Mouse (Mus musculus): ENCODE measurements around the gene Gm3839. TPM values are rescaled to one million over a fixed set of nuclear protein-coding genes. Genes with fewer than 3 reads are reported as not detected.

Gene Gm3839
- total and polyA plus RNA-seq, 3 experiments, result 0.67 to 1.4 (median 0.82) TPM

DNA sequence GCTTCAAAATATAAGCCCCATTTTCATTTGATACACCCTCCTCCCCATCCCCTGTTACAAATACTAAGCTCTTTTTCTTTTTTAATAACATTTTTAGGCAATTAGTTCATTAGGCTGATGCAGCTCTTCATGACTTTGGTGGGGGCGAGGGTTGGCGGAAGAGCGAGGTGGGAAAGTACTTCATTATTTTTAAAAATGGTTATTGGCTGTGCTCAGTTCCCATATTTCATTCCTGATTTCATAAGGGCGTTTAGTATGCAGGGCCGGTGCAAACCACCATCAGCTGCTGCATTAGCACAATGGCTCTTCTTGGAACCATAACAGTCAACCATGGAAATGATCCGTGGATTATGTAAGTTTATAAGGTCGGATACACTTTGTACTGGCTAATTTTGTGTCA is 124.4 kb downstream of the Gm3839 start:
- dilution Hi-C loops (cut with MboI; ENCODE audit: extremely low pct_ligation_motif_present, extremely low pct_unique_long_range_greater_than_20kb, low sequenced_read_pairs), result no loop called here
- DNase-seq (ENCODE audit: extremely low read depth), result no peak
- no peak overlapping the region for H3K27ac ChIP-seq (ENCODE audit: insufficient read depth, low read depth)
- H3K27me3 ChIP-seq (replicated peaks), result no peaks in the 10 kb centered on the region
- H3K4me1 ChIP-seq (ENCODE audit: control insufficient read depth in 1 of 2, insufficient read depth in 2 of 2), result no peaks in the 10 kb centered on the region
- H3K79me2 ChIP-seq (replicated peaks; ENCODE audit: control insufficient read depth, extremely low read depth, insufficient read depth, poor library complexity, severe bottlenecking), result no peaks in the 10 kb centered on the region
- no peaks in the 10 kb centered on the region for H3K9me3 ChIP-seq (replicated peaks; ENCODE audit: low read length)
- no peak overlapping the region for H3K9ac ChIP-seq (ENCODE audit: insufficient read depth, low read depth)
- H3K4me2 ChIP-seq (ENCODE audit: insufficient read depth, low read depth, poor library complexity, severe bottlenecking), result no peak overlapping the region
- H3K4me3 ChIP-seq (replicated peaks in 1 of 3; ENCODE audit: low read depth in 2 of 3, low read length in 2 of 3, poor library complexity in 1 of 3), result no peak overlapping the region
- no peaks in the 10 kb centered on the region for H3K36me3 ChIP-seq (replicated peaks in 1 of 2; ENCODE audit: control insufficient read depth in 1 of 2, insufficient read depth in 1 of 2, low read length in 1 of 2)
- TF ChIP-seq CTCF (conservative IDR thresholded peaks at IDR 0.05 in 1 of 2, IDR thresholded peaks at IDR 0.05 in 1 of 2; ENCODE audit: low read depth in 2 of 2, low read length in 2 of 2), result no peak
- TF ChIP-seq ZMIZ1 (IDR thresholded peaks at IDR 0.05; ENCODE audit: low read depth, low read length), result no peak
- no peak for TF ChIP-seq BHLHE40 (IDR thresholded peaks at IDR 0.05; ENCODE audit: low read depth, low read length)
- in situ Hi-C loops (cut with MboI; ENCODE audit: low pct_ligation_motif_present, low pct_unique_long_range_greater_than_20kb, low sequenced_read_pairs), result no loop called here

Other genes with a start within 250 kb of the Gm3839 start
- gene Fhit, start 194.7 kb downstream of the Gm3839 start, total RNA-seq (2012; rRNA removed), result 0.64 and 1.1 TPM in 2 replicates
- 1.2 and 1.9 TPM in 2 replicates for gene Fhit, start 194.7 kb downstream of the Gm3839 start, total RNA-seq (2014; rRNA removed)
- gene Fhit, start 194.7 kb downstream of the Gm3839 start, polyA plus RNA-seq (2012; ENCODE audit: insufficient read length, low read depth), result 0.64 and 1.4 TPM in 2 replicates
- 0.08 and 0.17 TPM in 2 replicates for gene Ptprg, start 196.8 kb upstream of the Gm3839 start, total RNA-seq (2012; rRNA removed)
- 0.09 TPM in 1 of 2 replicates, not detected in the other for gene Ptprg, start 196.8 kb upstream of the Gm3839 start, total RNA-seq (2014; rRNA removed)
- not detected in 2 replicates for gene Ptprg, start 196.8 kb upstream of the Gm3839 start, polyA plus RNA-seq (2012; ENCODE audit: insufficient read length, low read depth)